Mouse (Mus musculus): Measurements from ENCODE around the gene Cdc6. TPM values are rescaled to one million over a fixed set of nuclear protein-coding genes. Genes with fewer than 3 reads are reported as not detected.

The Cdc6 gene
- polyA plus RNA-seq, 1 experiment = 0.65 TPM

GRCm38 (mm10) chr11:98870791-98871190 is 36.8 kb upstream of the Cdc6 start:
- H3K4me1 ChIP-seq (ENCODE audit: control insufficient read depth, insufficient read depth, insufficient read length, low read length) = peaks cover 15% of the 10 kb centered on the region
- 64% methylated on average over 5 of the region's 5 CpGs for WGBS
- TF ChIP-seq CTCF (IDR thresholded peaks at IDR 0.05; ENCODE audit: extremely low read depth, insufficient read length, insufficient replicate concordance, low read depth, low read length) (no peak), POLR2A (IDR thresholded peaks at IDR 0.05; ENCODE audit: low read depth, low read length) (no peak)
- no peak overlapping the region for H3K4me3 ChIP-seq (ENCODE audit: low read depth, low read length)
- H3K27ac ChIP-seq (ENCODE audit: insufficient read depth, low read depth, low read length) = peak overlapping the region; percentile 9; the same call in 1 of the 2 replicates
- peaks cover 21% of the 10 kb centered on the region for H3K36me3 ChIP-seq (ENCODE audit: control insufficient read depth, insufficient read depth, low read length)
- no peaks in the 10 kb centered on the region for H3K27me3 ChIP-seq (ENCODE audit: control insufficient read depth, insufficient read depth, low read length)

- TF ChIP-seq CTCF (IDR thresholded peaks at IDR 0.05; ENCODE audit: extremely low read depth, insufficient read length, insufficient replicate concordance, low read depth, low read length) (no peak), POLR2A (IDR thresholded peaks at IDR 0.05; ENCODE audit: low read depth, low read length) (no peak)
- 86% methylated on average over 4 of the region's 4 CpGs for WGBS
Observed at GRCm38 (mm10) chr11:98871416-98871815, 36.2 kb upstream of the Cdc6 start.

GRCm38 (mm10) chr11:98872040-98872439 is 35.6 kb upstream of the Cdc6 start:
- no peak overlapping the region for H3K27ac ChIP-seq (ENCODE audit: insufficient read depth, low read depth, low read length)
- peaks cover 21% of the 10 kb centered on the region for H3K4me1 ChIP-seq (ENCODE audit: control insufficient read depth, insufficient read depth, insufficient read length, low read length)
- WGBS = 81% methylated on average over 4 of the region's 4 CpGs
- no peaks in the 10 kb centered on the region for H3K27me3 ChIP-seq (ENCODE audit: control insufficient read depth, insufficient read depth, low read length)
- H3K36me3 ChIP-seq (ENCODE audit: control insufficient read depth, insufficient read depth, low read length) = peaks cover 18% of the 10 kb centered on the region
- no peak for TF ChIP-seq CTCF (IDR thresholded peaks at IDR 0.05; ENCODE audit: extremely low read depth, insufficient read length, insufficient replicate concordance, low read depth, low read length)
- no peak for TF ChIP-seq POLR2A (IDR thresholded peaks at IDR 0.05; ENCODE audit: low read depth, low read length)
- H3K4me3 ChIP-seq (ENCODE audit: low read depth, low read length) = no peak overlapping the region

More at GRCm38 (mm10) chr11:98871416-98871815, 36.2 kb upstream of the Cdc6 start:
- H3K27ac ChIP-seq (ENCODE audit: insufficient read depth, low read depth, low read length) = peak overlapping the region; percentile 9; the same call in 1 of the 2 replicates
- H3K4me3 ChIP-seq (ENCODE audit: low read depth, low read length) = no peak overlapping the region
- H3K36me3 ChIP-seq (ENCODE audit: control insufficient read depth, insufficient read depth, low read length) = peaks cover 21% of the 10 kb centered on the region
- peaks cover 16% of the 10 kb centered on the region for H3K4me1 ChIP-seq (ENCODE audit: control insufficient read depth, insufficient read depth, insufficient read length, low read length)
- no peaks in the 10 kb centered on the region for H3K27me3 ChIP-seq (ENCODE audit: control insufficient read depth, insufficient read depth, low read length)

- peak overlapping the region; percentile 85 for H3K27ac ChIP-seq (ENCODE audit: insufficient read depth, low read depth, low read length)
- 23% methylated on average over 9 of the region's 9 CpGs for WGBS
Observed at GRCm38 (mm10) chr11:98873900-98874299, 33.7 kb upstream of the Cdc6 start.

GRCm38 (mm10) chr11:98877001-98877400 is 30.6 kb upstream of the Cdc6 start:
- no peak overlapping the region for H3K27ac ChIP-seq (ENCODE audit: insufficient read depth, low read depth, low read length)
- peaks cover 18% of the 10 kb centered on the region for H3K4me1 ChIP-seq (ENCODE audit: control insufficient read depth, insufficient read depth, insufficient read length, low read length)
- TF ChIP-seq POLR2A (IDR thresholded peaks at IDR 0.05; ENCODE audit: low read depth, low read length) (no peak), CTCF (IDR thresholded peaks at IDR 0.05; ENCODE audit: extremely low read depth, insufficient read length, insufficient replicate concordance, low read depth, low read length) (no peak)
- peaks cover 10% of the 10 kb centered on the region for H3K36me3 ChIP-seq (ENCODE audit: control insufficient read depth, insufficient read depth, low read length)
- H3K27me3 ChIP-seq (ENCODE audit: control insufficient read depth, insufficient read depth, low read length) = no peaks in the 10 kb centered on the region
- H3K4me3 ChIP-seq (ENCODE audit: low read depth, low read length) = no peak overlapping the region
- WGBS = 71% methylated on average over 9 of the region's 9 CpGs

More at GRCm38 (mm10) chr11:98873900-98874299, 33.7 kb upstream of the Cdc6 start:
- Histone ChIP-seq H3K4me3 (ENCODE audit: low read depth, low read length) (no peak overlapping the region), H3K4me1 (ENCODE audit: control insufficient read depth, insufficient read depth, insufficient read length, low read length) (peaks cover 23% of the 10 kb centered on the region), H3K36me3 (ENCODE audit: control insufficient read depth, insufficient read depth, low read length) (peaks cover 13% of the 10 kb centered on the region), H3K27me3 (ENCODE audit: control insufficient read depth, insufficient read depth, low read length) (no peaks in the 10 kb centered on the region)
- TF ChIP-seq POLR2A (IDR thresholded peaks at IDR 0.05; ENCODE audit: low read depth, low read length) (no peak), CTCF (IDR thresholded peaks at IDR 0.05; ENCODE audit: extremely low read depth, insufficient read length, insufficient replicate concordance, low read depth, low read length) (no peak)

- Histone ChIP-seq H3K27ac (ENCODE audit: insufficient read depth, low read depth, low read length) (0 out of 2 replicates have a peak overlapping the region, but pooled peaks have one; percentile 24), H3K4me1 (ENCODE audit: control insufficient read depth, insufficient read depth, insufficient read length, low read length) (peaks cover 16% of the 10 kb centered on the region), H3K36me3 (ENCODE audit: control insufficient read depth, insufficient read depth, low read length) (peaks cover 64% of the 10 kb centered on the region), H3K4me3 (ENCODE audit: low read depth, low read length) (no peak overlapping the region), H3K27me3 (ENCODE audit: control insufficient read depth, insufficient read depth, low read length) (no peaks in the 10 kb centered on the region)
- no peak for TF ChIP-seq POLR2A (IDR thresholded peaks at IDR 0.05; ENCODE audit: low read depth, low read length)
- TF ChIP-seq CTCF (IDR thresholded peaks at IDR 0.05; ENCODE audit: extremely low read depth, insufficient read length, insufficient replicate concordance, low read depth, low read length) = no peak
- WGBS = 84% methylated on average over 3 of the region's 3 CpGs
Observed at GRCm38 (mm10) chr11:98887703-98888102, 19.9 kb upstream of the Cdc6 start.

GRCm38 (mm10) chr11:98889077-98889476 is 18.5 kb upstream of the Cdc6 start:
- H3K4me3 ChIP-seq (ENCODE audit: low read depth, low read length) = no peak overlapping the region
- H3K4me1 ChIP-seq (ENCODE audit: control insufficient read depth, insufficient read depth, insufficient read length, low read length) = peaks cover 12% of the 10 kb centered on the region
- peaks cover 77% of the 10 kb centered on the region for H3K36me3 ChIP-seq (ENCODE audit: control insufficient read depth, insufficient read depth, low read length)
- no peak for TF ChIP-seq CTCF (IDR thresholded peaks at IDR 0.05; ENCODE audit: extremely low read depth, insufficient read length, insufficient replicate concordance, low read depth, low read length)
- TF ChIP-seq POLR2A (IDR thresholded peaks at IDR 0.05; ENCODE audit: low read depth, low read length) = no peak
- H3K27me3 ChIP-seq (ENCODE audit: control insufficient read depth, insufficient read depth, low read length) = no peaks in the 10 kb centered on the region
- WGBS = 94% methylated on average over 4 of the region's 4 CpGs
- H3K27ac ChIP-seq (ENCODE audit: insufficient read depth, low read depth, low read length) = no peak overlapping the region

All from small intestine, adult 2 months (tissue).